Mouse (Mus musculus): Measurements from ENCODE around the gene Col19a1.

- TF ChIP-seq CTCF (IDR thresholded peaks at IDR 0.05; ENCODE audit: extremely low read depth, insufficient read length, insufficient replicate concordance, low read depth, low read length) (no peak), POLR2A (IDR thresholded peaks at IDR 0.05; ENCODE audit: low read depth, low read length) (no peak)
Observed at GRCm38 (mm10) chr1:24222231-24222630, 365.0 kb downstream of the Col19a1 start.

All from small intestine, adult 2 months (tissue).